Mouse (Mus musculus): Measurements from ENCODE around the gene Usp8. TPM values are rescaled to one million over a fixed set of nuclear protein-coding genes. Genes with fewer than 3 reads are reported as not detected.

Gene Usp8
- polyA plus RNA-seq, 1 experiment from 2014 or later = 40.8 TPM

GRCm38 (mm10) chr2:126759351-126759750, 52.2 kb downstream of the Usp8 start:
- no peak overlapping the region for H3K9ac ChIP-seq
- WGBS = 89% methylated on average over 7 of the region's 7 CpGs
- ATAC-seq (ENCODE audit: insufficient number of reproducible peaks, low FRiP score, low TSS enrichment, low read depth) = no peak
- H3K9me3 ChIP-seq = no peaks in the 10 kb centered on the region
- peaks cover 85% of the 10 kb centered on the region for H3K36me3 ChIP-seq
- no peaks in the 10 kb centered on the region for H3K4me1 ChIP-seq
- no peak overlapping the region for H3K27ac ChIP-seq
- no peak overlapping the region for H3K4me3 ChIP-seq
- H3K27me3 ChIP-seq = no peaks in the 10 kb centered on the region
- no peak overlapping the region for H3K4me2 ChIP-seq

- Histone ChIP-seq H3K9ac (no peak overlapping the region), H3K4me3 (no peak overlapping the region), H3K4me1 (0 out of 2 replicates have a peak, but pooled peaks cover 6% of the 10 kb centered on the region), H3K9me3 (no peaks in the 10 kb centered on the region), H3K4me2 (no peak overlapping the region), H3K27me3 (no peaks in the 10 kb centered on the region), H3K36me3 (peaks cover 24% of the 10 kb centered on the region), H3K27ac (no peak overlapping the region)
- WGBS = 37% methylated on average over 11 of the region's 11 CpGs
- ATAC-seq (ENCODE audit: insufficient number of reproducible peaks, low FRiP score, low TSS enrichment, low read depth) = no peak
Measured at GRCm38 (mm10) chr2:126765867-126766582, 58.9 kb downstream of the Usp8 start.

- ATAC-seq (ENCODE audit: insufficient number of reproducible peaks, low FRiP score, low TSS enrichment, low read depth) = no peak
- H3K9ac ChIP-seq = no peak overlapping the region
- WGBS = 95% methylated on average over 3 of the region's 3 CpGs
- H3K36me3 ChIP-seq = peaks cover 8% of the 10 kb centered on the region; the same call in 1 of the 2 replicates
- no peaks in the 10 kb centered on the region for H3K27me3 ChIP-seq
- H3K4me1 ChIP-seq = 0 out of 2 replicates have a peak, but pooled peaks cover 6% of the 10 kb centered on the region
- H3K27ac ChIP-seq = no peak overlapping the region
- H3K9me3 ChIP-seq = no peaks in the 10 kb centered on the region
- H3K4me3 ChIP-seq = no peak overlapping the region
- H3K4me2 ChIP-seq = no peak overlapping the region
Measured at GRCm38 (mm10) chr2:126767599-126767998, 60.5 kb downstream of the Usp8 start.

GRCm38 (mm10) chr2:126768194-126768593, 61.1 kb downstream of the Usp8 start:
- Histone ChIP-seq H3K27me3 (no peaks in the 10 kb centered on the region), H3K9ac (no peak overlapping the region), H3K4me1 (0 out of 2 replicates have a peak, but pooled peaks cover 6% of the 10 kb centered on the region), H3K27ac (no peak overlapping the region), H3K36me3 (peaks cover 4% of the 10 kb centered on the region; the same call in 1 of the 2 replicates), H3K4me3 (no peak overlapping the region), H3K9me3 (no peaks in the 10 kb centered on the region), H3K4me2 (no peak overlapping the region)
- no peak for ATAC-seq (ENCODE audit: insufficient number of reproducible peaks, low FRiP score, low TSS enrichment, low read depth)
- 76% methylated on average over 4 of the region's 4 CpGs for WGBS

GRCm38 (mm10) chr2:126769431-126770181, 62.5 kb downstream of the Usp8 start:
- WGBS = 65% methylated on average over 19 of the region's 19 CpGs
- no peak overlapping the region for H3K27ac ChIP-seq
- ATAC-seq (ENCODE audit: insufficient number of reproducible peaks, low FRiP score, low TSS enrichment, low read depth) = no peak

GRCm38 (mm10) chr2:126772217-126772616, 65.1 kb downstream of the Usp8 start:
- 88% methylated on average over 5 of the region's 5 CpGs for WGBS
- H3K9me3 ChIP-seq = no peaks in the 10 kb centered on the region
- ATAC-seq (ENCODE audit: insufficient number of reproducible peaks, low FRiP score, low TSS enrichment, low read depth) = no peak

More at GRCm38 (mm10) chr2:126769431-126770181, 62.5 kb downstream of the Usp8 start:
- Histone ChIP-seq H3K9ac (no peak overlapping the region), H3K4me2 (no peak overlapping the region), H3K4me1 (0 out of 2 replicates have a peak, but pooled peaks cover 6% of the 10 kb centered on the region), H3K4me3 (no peak overlapping the region), H3K9me3 (no peaks in the 10 kb centered on the region), H3K27me3 (no peaks in the 10 kb centered on the region), H3K36me3 (no peaks in the 10 kb centered on the region; the same call in 1 of the 2 replicates)

GRCm38 (mm10) chr2:126775951-126776350, 68.8 kb downstream of the Usp8 start:
- Histone ChIP-seq H3K27me3 (no peaks in the 10 kb centered on the region), H3K9me3 (no peaks in the 10 kb centered on the region), H3K4me1 (no peaks in the 10 kb centered on the region), H3K4me2 (no peak overlapping the region), H3K9ac (no peak overlapping the region), H3K36me3 (no peaks in the 10 kb centered on the region), H3K27ac (no peak overlapping the region), H3K4me3 (no peak overlapping the region)
- ATAC-seq (ENCODE audit: insufficient number of reproducible peaks, low FRiP score, low TSS enrichment, low read depth) = no peak
- 43% methylated on average over 4 of the region's 4 CpGs for whole genome bisulfite sequencing

More at GRCm38 (mm10) chr2:126772217-126772616, 65.1 kb downstream of the Usp8 start:
- Histone ChIP-seq H3K4me3 (no peak overlapping the region), H3K27me3 (no peaks in the 10 kb centered on the region), H3K9ac (no peak overlapping the region), H3K27ac (no peak overlapping the region), H3K4me2 (no peak overlapping the region), H3K36me3 (no peaks in the 10 kb centered on the region), H3K4me1 (0 out of 2 replicates have a peak, but pooled peaks cover 2% of the 10 kb centered on the region)

GRCm38 (mm10) chr2:126776416-126776815, 69.3 kb downstream of the Usp8 start:
- H3K4me1 ChIP-seq = no peaks in the 10 kb centered on the region
- H3K4me3 ChIP-seq = no peak overlapping the region
- H3K36me3 ChIP-seq = no peaks in the 10 kb centered on the region
- no peak overlapping the region for H3K27ac ChIP-seq
- no peak for ATAC-seq (ENCODE audit: insufficient number of reproducible peaks, low FRiP score, low TSS enrichment, low read depth)
- no peak overlapping the region for H3K9ac ChIP-seq
- H3K27me3 ChIP-seq = no peaks in the 10 kb centered on the region
- H3K4me2 ChIP-seq = no peak overlapping the region
- no peaks in the 10 kb centered on the region for H3K9me3 ChIP-seq
- 36% methylated on average over 1 of the region's 1 CpGs for WGBS

GRCm38 (mm10) chr2:126778806-126779205, 71.7 kb downstream of the Usp8 start:
- no peak overlapping the region for H3K4me2 ChIP-seq
- WGBS = 79% methylated on average over 4 of the region's 4 CpGs
- no peaks in the 10 kb centered on the region for H3K36me3 ChIP-seq
- H3K27me3 ChIP-seq = no peaks in the 10 kb centered on the region
- ATAC-seq (ENCODE audit: insufficient number of reproducible peaks, low FRiP score, low TSS enrichment, low read depth) = no peak
- H3K27ac ChIP-seq = no peak overlapping the region
- no peak overlapping the region for H3K4me3 ChIP-seq
- no peak overlapping the region for H3K9ac ChIP-seq
- H3K4me1 ChIP-seq = no peaks in the 10 kb centered on the region
- no peaks in the 10 kb centered on the region for H3K9me3 ChIP-seq

- Histone ChIP-seq H3K4me1 (no peaks in the 10 kb centered on the region), H3K27me3 (no peaks in the 10 kb centered on the region), H3K9ac (no peak overlapping the region), H3K36me3 (no peaks in the 10 kb centered on the region), H3K4me3 (no peak overlapping the region), H3K4me2 (no peak overlapping the region), H3K9me3 (no peaks in the 10 kb centered on the region), H3K27ac (no peak overlapping the region)
- ATAC-seq (ENCODE audit: insufficient number of reproducible peaks, low FRiP score, low TSS enrichment, low read depth) = no peak
- 85% methylated on average over 10 of the region's 10 CpGs for WGBS
Measured at GRCm38 (mm10) chr2:126780286-126780685, 73.2 kb downstream of the Usp8 start.

GRCm38 (mm10) chr2:126781478-126781877, 74.3 kb downstream of the Usp8 start:
- no peak for ATAC-seq (ENCODE audit: insufficient number of reproducible peaks, low FRiP score, low TSS enrichment, low read depth)
- Histone ChIP-seq H3K9ac (no peak overlapping the region), H3K27me3 (no peaks in the 10 kb centered on the region), H3K4me2 (no peak overlapping the region), H3K4me1 (no peaks in the 10 kb centered on the region), H3K4me3 (no peak overlapping the region), H3K27ac (no peak overlapping the region), H3K9me3 (no peaks in the 10 kb centered on the region), H3K36me3 (no peaks in the 10 kb centered on the region)
- 97% methylated on average over 1 of the region's 1 CpGs for WGBS

- no peak for ATAC-seq (ENCODE audit: insufficient number of reproducible peaks, low FRiP score, low TSS enrichment, low read depth)
- H3K9ac ChIP-seq = no peak overlapping the region
Measured at GRCm38 (mm10) chr2:126782433-126782832, 75.3 kb downstream of the Usp8 start.

More at GRCm38 (mm10) chr2:126782433-126782832, 75.3 kb downstream of the Usp8 start:
- Histone ChIP-seq H3K36me3 (no peaks in the 10 kb centered on the region), H3K9me3 (no peaks in the 10 kb centered on the region), H3K4me2 (no peak overlapping the region), H3K4me3 (no peak overlapping the region), H3K27me3 (no peaks in the 10 kb centered on the region), H3K4me1 (no peaks in the 10 kb centered on the region), H3K27ac (no peak overlapping the region)
- 78% methylated on average over 3 of the region's 3 CpGs for WGBS
